Mouse (Mus musculus): ENCODE results near the gene Bmp10. TPM values are rescaled to one million over a fixed set of nuclear protein-coding genes. Genes with fewer than 3 reads are reported as not detected.

Bmp10 gene
- polyA plus RNA-seq (2017; shearing (Covaris generic)): not detected

GRCm38 (mm10) chr6:87428487-87429044 lies at the start of gene Bmp10:
Bmp10 (plus strand) TSS chr6:87428994.

GRCm38 (mm10) chr6:87388877-87389276 lies 39.9 kb upstream of the Bmp10 start, which contains the start of gene Gkn3:
Gkn3 (minus strand) TSS chr6:87388935.

Other genes with a start within 250 kb of the Bmp10 start
- under 1 TPM in 1 of 2 experiments, not detected in 1; 0.16 TPM for gene Antxr1, start 93.2 kb upstream of the Bmp10 start, polyA plus RNA-seq (2017; shearing (Covaris generic))
- gene Gkn1, start 78.1 kb upstream of the Bmp10 start, polyA plus RNA-seq (2017; shearing (Covaris generic)): not detected
- not detected for gene Gkn2, start 55.6 kb upstream of the Bmp10 start, polyA plus RNA-seq (2017; shearing (Covaris generic))
- gene Gkn3, start 40.1 kb upstream of the Bmp10 start, polyA plus RNA-seq (2017; shearing (Covaris generic)): not detected
- gene Arhgap25, start 104.3 kb downstream of the Bmp10 start, polyA plus RNA-seq (2017; shearing (Covaris generic)): 100 to 1,000 TPM; 107 to 163 TPM
- gene Prokr1, start 161.7 kb downstream of the Bmp10 start, polyA plus RNA-seq (2017; shearing (Covaris generic)): under 1 TPM in 1 of 2 experiments, not detected in 1; 0.17 TPM
- gene Aplf, start 243.2 kb downstream of the Bmp10 start, polyA plus RNA-seq (2017; shearing (Covaris generic)): 1 to 10 TPM; 4.1 to 6.9 TPM

Measured in activated CD4-positive, CD25-positive, alpha-beta regulatory T cell (primary cell).